Mouse (Mus musculus) lung, adult 18-20 months (tissue): Measurements from ENCODE around the gene Usf2.
"Not testable (repeated sequence)": the region's sequence is repeated elsewhere in the genome, so short reads cannot be mapped to it uniquely, and the experiment has no call there.

Experiments
- DNase-seq, 2 experiments: peaks; one replicate each; pipeline ENCODE4 v3.0.0; 2022; ENCODE audit warnings: mixed read lengths in 2 of 2

Gene Usf2

GRCm38 (mm10) chr7:30958109-30958865 is 1.7 kb upstream of the Usf2 start:
- no peak for DNase-seq

- DNase-seq: peak; percentile 90 to 91
Observed at GRCm38 (mm10) chr7:30957367-30957783, 772 bp upstream of the Usf2 start.

GRCm38 (mm10) chr7:30956357-30956751 is 249 bp downstream of the Usf2 start:
- no peak for DNase-seq

GRCm38 (mm10) chr7:30955584-30956356 is 833 bp downstream of the Usf2 start:
- DNase-seq: peak; percentile 90 to 93

- no peak for DNase-seq
Observed at GRCm38 (mm10) chr7:30954971-30955520, 1.6 kb downstream of the Usf2 start.

- DNase-seq: peak in 1 of 2 experiments; percentile 27
Observed at GRCm38 (mm10) chr7:30954036-30954435, 2.6 kb downstream of the Usf2 start.

GRCm38 (mm10) chr7:30953459-30953858 is 3.1 kb downstream of the Usf2 start:
- DNase-seq: peak in 1 of 2 experiments; percentile 36

GRCm38 (mm10) chr7:30952441-30953265 is 4.0 kb downstream of the Usf2 start:
- DNase-seq: no peak

GRCm38 (mm10) chr7:30949902-30950301 is 6.7 kb downstream of the Usf2 start:
- not testable (repeated sequence) for DNase-seq

- DNase-seq: no peak
Observed at GRCm38 (mm10) chr7:30945876-30946275, 10.7 kb downstream of the Usf2 start.

GRCm38 (mm10) chr7:30945466-30945865 is 11.1 kb downstream of the Usf2 start:
- DNase-seq: not testable (repeated sequence)

- DNase-seq: not testable (repeated sequence)
Observed at GRCm38 (mm10) chr7:30944706-30945105, 11.9 kb downstream of the Usf2 start.

- DNase-seq: no peak
Observed at GRCm38 (mm10) chr7:30943909-30944635, 12.5 kb downstream of the Usf2 start, which contains the start of gene Hamp. Hamp (minus strand) TSS chr7:30944032.

- not testable (repeated sequence) for DNase-seq
Observed at GRCm38 (mm10) chr7:30942365-30942764, 14.2 kb downstream of the Usf2 start.

- DNase-seq: not testable (repeated sequence)
Observed at GRCm38 (mm10) chr7:30940070-30940469, 16.5 kb downstream of the Usf2 start.

- DNase-seq: not testable (repeated sequence)
Observed at GRCm38 (mm10) chr7:30935422-30936099, 21.0 kb downstream of the Usf2 start.

- not testable (repeated sequence) for DNase-seq
Observed at GRCm38 (mm10) chr7:30924581-30924980, 32.0 kb downstream of the Usf2 start, which contains the start of gene Hamp2. Hamp2 (minus strand) TSS chr7:30924681.

- no peak for DNase-seq
Observed at GRCm38 (mm10) chr7:30924071-30924470, 32.5 kb downstream of the Usf2 start.

- not testable (repeated sequence) for DNase-seq
Observed at GRCm38 (mm10) chr7:30922490-30922889, 34.1 kb downstream of the Usf2 start.

- DNase-seq: no peak
Observed at GRCm38 (mm10) chr7:30920217-30920616, 36.4 kb downstream of the Usf2 start.

- DNase-seq: no peak
Observed at GRCm38 (mm10) chr7:30917219-30917618, 39.4 kb downstream of the Usf2 start.
